Mouse (Mus musculus) layer of hippocampus, adult 18-20 months (tissue): ENCODE results near the gene Cdk5. TPM values are rescaled to one million over a fixed set of nuclear protein-coding genes. Genes with fewer than 3 reads are reported as not detected.
A peak's percentile ranks its signal among the peaks of the same experiment; 100 is the strongest.

Source experiments
- DNase-seq, 2 experiments: peaks; one replicate each; pipeline ENCODE4 v3.0.0; 2022; ENCODE audit warnings: low spot score in 2 of 2
- total RNA-seq, 2 experiments: library from RNA; stranded (reverse); gene quantifications; 2 replicates each; pipeline ENCODE4 v1.2.3; 2021

Gene Cdk5
- total RNA-seq, 2 experiments from 2014 or later, result 126 to 133 TPM

DNA sequence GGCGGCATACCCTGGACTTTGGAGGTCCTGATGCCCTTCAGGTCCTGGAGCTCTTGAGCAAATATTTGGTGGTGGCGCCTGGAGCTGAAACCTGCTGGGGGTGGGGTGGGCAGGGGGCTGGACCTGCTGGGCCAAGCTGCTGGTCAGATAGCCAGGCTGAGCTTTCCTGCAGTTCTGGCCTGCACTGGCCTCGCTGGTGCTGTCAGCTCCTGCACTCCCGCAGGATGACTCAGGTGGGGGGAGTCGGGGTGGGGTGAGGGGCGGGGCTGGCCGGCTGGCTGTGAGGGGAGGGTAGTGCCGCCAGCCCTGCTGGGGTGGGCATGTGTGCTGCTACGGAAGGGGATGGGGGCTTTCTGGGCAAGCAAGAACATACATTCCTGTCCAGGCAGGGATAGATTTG, 5.3 kb upstream of the Cdk5 start:
- DNase-seq, result no peak

DNA sequence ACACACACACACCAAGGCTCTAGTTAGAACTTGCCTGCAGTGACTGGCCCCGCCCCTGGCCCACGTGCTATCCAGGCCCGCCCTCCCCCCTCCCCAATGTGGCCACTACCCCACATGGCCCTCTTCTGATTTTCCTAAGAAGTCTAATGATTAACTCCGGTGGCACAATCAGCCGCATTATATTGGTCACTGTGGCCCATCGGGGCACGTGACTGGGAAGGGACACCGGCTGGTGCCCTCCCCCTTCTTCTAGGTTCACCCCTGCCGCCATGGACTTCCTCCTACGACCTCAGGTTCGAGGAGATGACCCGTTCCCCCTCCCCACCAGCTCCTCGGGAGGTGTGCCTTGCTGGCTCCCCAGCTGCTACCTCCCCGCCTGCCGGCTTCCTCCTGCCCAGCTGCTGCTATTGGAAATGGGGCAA, 4.7 kb upstream of the Cdk5 start:
- DNase-seq, result no peak

GRCm38 (mm10) chr5:24427285-24427633, 3.9 kb upstream of the Cdk5 start:
- DNase-seq, result no peak

- DNase-seq, result no peak
Measured at GRCm38 (mm10) chr5:24426556-24427284, 3.4 kb upstream of the Cdk5 start.

GRCm38 (mm10) chr5:24426037-24426432, 2.7 kb upstream of the Cdk5 start:
- no peak for DNase-seq

DNA sequence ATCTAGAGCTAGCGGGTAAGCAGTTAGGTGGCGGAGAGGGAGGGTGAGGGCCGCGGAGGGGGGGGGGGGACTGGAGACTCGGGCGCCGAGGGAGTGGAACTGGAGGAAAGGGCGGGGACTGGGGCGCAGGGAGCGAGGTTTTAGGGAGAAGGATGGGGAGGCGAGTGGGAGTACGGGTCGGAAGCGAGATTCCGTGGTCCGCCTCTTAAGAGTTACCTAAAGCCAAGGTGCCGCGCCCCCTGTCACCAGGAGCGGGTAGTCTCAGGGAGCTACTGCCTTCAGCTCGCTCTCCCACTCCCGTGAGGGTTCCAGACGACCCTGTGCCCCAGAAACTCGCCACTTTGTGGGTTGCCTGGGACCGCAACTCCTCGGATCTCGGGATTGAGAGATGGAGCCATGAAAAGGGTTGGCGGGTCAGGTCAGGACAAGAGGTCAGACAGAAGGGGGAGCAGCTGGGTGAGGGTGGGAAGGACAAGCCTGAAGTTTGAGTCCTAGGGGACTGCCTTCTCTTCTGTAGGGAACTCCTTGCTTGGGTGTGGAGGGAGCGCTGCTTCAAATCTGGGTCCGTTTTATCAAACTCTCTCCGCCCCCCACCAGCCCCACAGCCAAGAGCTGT, 2.2 kb upstream of the Cdk5 start:
- DNase-seq, result no peak

- peak; percentile 48 to 73 for DNase-seq
Measured at GRCm38 (mm10) chr5:24424861-24425411, 1.6 kb upstream of the Cdk5 start.

- no peak for DNase-seq
Measured at GRCm38 (mm10) chr5:24424004-24424781, 863 bp upstream of the Cdk5 start.

DNA sequence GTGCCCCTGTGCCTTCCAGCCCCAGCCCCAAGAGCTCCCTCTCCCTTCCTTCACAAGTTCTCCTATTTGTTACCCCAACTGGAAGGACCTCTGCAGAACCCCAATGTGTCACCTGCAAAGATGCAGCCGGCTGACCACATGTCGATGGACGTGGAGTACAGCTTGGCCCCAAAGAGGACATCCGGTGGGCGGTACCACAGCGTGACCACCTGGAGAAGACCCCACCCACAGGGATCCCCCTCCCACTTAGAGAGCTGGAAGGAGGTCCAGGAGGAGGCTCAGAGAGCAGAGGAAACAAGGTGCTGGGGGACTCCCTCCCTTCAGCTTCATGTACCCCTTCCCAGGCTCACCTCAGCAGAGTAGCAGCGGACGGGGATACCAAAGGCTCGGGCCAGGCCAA, 2.9 kb downstream of the Cdk5 start:
- DNase-seq, result no peak

- DNase-seq, result no peak
Measured at GRCm38 (mm10) chr5:24417587-24417986, 5.7 kb downstream of the Cdk5 start.

GRCm38 (mm10) chr5:24416222-24416736, 7.1 kb downstream of the Cdk5 start:
- DNase-seq, result peak; percentile 54 to 84

DNA sequence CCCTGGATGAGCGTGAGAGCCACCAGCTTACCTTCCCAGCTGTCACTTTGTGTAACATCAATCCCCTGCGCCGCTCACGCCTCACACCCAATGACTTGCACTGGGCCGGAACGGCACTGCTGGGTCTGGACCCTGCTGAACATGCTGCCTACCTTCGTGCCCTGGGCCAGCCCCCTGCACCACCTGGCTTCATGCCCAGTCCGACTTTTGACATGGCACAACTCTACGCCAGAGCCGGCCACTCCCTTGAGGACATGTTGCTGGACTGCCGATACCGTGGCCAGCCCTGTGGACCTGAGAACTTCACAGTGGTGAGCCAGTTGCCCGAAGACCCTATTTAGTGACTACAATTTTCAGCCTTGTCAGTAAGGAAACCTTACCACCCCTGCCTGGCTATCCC, 9.4 kb downstream of the Cdk5 start:
- DNase-seq, result no peak

DNA sequence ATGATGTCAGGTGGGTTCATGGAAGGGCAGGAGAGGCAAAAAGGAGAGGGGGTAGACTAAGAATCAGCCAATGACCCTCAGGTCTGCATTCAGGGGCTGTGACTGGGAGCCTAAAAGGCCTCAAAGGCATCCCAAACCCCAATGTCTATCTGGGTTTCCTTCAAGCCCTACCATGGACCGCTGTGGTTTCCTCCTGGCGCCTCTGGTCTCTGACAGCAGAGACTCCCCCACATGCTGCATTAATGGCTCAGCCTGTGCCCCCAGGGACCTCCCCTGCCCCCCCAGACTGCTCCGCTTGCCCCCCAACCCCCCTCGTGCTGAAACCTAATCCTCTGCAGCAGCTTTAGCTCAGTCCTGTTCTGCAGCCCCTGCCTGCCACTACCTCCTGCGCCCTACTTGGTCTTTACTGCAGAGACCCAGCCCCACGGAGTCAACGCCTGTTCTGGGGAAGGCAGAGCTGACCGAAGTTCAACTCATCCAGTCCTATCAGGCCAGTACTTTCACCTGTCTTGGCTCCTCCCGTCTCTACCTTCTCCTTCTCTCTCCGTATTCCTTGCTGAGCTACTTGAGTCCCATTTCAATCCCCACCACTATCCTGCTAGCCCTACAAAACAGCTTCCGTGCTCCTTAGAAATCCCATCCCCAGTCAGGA, 10.2 kb downstream of the Cdk5 start, which contains the start of gene Asic3:
Asic3 (plus strand) TSS at position 351 of the 652 bp plus-strand sequence.
- DNase-seq, result no peak

DNA sequence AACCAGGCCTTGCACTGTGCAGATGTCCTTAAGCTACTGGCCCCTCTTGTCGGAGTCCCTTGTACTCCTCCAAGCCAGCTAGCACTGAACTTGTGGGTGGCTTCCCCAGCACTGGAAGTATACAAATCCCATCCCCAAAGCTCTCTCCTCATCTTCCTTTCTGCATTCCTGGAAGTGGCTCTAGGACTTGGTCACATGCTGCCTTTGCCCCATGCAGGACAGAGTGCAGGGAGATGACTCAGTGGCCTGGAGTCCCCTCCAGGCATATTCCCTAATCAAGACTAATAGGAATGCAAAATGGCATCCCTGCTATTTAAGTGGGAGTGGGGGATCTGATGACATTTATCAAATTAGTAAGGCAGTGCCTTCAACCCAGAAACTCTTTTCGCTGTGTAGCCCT, 11.3 kb downstream of the Cdk5 start:
- DNase-seq, result no peak

- no peak for DNase-seq
Measured at GRCm38 (mm10) chr5:24409466-24409865, 13.9 kb downstream of the Cdk5 start.

GRCm38 (mm10) chr5:24408651-24409050, 14.7 kb downstream of the Cdk5 start:
- no peak for DNase-seq

DNA sequence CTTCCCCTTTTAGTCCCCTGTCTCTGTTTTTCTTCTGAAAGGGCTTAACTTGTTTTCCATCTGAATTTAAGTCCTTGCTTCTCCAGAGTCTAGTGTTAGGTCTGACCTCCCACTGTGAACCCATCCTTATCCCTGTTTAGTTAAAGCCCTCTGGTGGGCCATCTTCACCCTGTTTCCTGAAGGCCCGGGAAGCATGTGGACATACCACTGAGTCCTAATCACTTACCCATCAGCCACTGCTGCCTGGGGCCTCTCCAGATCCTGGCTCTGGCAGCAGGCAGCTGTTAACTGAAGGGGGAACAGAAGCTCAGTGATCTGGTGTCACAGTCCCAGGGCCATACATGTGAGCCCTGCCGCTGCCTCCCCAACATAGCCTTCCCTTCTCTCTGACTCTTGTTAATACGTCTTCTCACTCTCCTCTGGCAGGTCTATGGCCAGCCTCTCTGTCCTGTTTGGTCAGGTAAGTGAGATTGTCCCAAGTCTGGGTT, 17.9 kb downstream of the Cdk5 start:
- no peak for DNase-seq

DNA sequence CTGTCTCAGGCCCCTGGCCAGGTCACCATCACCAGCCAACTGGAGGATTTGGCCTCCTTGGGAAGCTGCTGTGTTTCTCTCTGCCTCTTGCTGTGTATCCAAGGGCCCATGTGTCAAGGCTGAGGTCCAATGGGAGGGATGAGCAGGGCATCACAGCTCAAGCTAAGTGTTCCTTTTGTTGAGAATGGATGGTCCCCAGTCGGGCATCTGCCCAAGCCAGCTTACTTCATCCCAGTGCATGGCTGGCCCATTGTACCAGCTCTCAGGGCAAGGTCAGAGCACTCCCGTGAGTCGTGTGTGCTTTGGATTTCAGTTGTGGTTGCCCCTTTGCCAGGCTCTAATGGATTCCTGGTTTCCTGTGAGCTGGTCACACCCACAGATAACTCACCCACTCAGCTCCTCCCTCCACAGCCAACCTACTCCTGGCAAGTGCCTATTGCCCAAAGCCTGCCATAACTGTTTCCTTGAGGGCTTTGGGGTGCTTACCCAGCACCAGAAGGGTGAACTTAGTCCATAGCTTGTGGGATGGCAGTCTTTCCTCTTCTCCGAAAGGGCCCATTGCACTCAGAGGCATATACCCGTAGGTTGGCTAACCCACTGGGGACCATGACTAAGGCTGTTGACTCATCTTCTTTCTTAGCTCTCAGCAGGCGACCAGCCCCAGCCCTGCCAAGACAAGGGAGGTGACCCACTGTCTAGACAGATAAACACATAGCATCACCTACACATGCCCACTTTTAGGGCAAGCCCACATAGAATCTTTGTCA, 18.6 kb downstream of the Cdk5 start:
- DNase-seq, result no peak

GRCm38 (mm10) chr5:24401969-24402368, 21.4 kb downstream of the Cdk5 start:
- no peak for DNase-seq

- no peak for DNase-seq
Measured at GRCm38 (mm10) chr5:24400911-24401605, 22.3 kb downstream of the Cdk5 start.
